Mouse (Mus musculus): ENCODE data around the gene Nup214. TPM values are rescaled to one million over a fixed set of nuclear protein-coding genes. Genes with fewer than 3 reads are reported as not detected.

Gene Nup214
- total RNA-seq, 4 experiments from 2014 or later: 27.1 to 36.7 (median 34.4) TPM

- DNase-seq (ENCODE audit: low spot score): peak; percentile 81
These were observed 121.3 kb downstream of the Nup214 start, which contains the start of gene Plpp7 for GRCm38 (mm10) chr2:32095351-32096121. Gene Plpp7 (plus strand): TSS chr2:32095528.

GRCm38 (mm10) chr2:32096122-32096420, 121.8 kb downstream of the Nup214 start:
- no peak for DNase-seq (ENCODE audit: low spot score)

- DNase-seq (ENCODE audit: low spot score): no peak
These were observed 128.7 kb downstream of the Nup214 start for GRCm38 (mm10) chr2:32102944-32103343.

GRCm38 (mm10) chr2:32103557-32103956, 129.3 kb downstream of the Nup214 start:
- DNase-seq (ENCODE audit: low spot score): no peak

Small RNAs within 50 kb of the gene (microRNA-seq; reads per million reads assigned to microRNA genes)
- 1.7 reads per million for gene Mir7674

Other genes starting within 250 kb of the Nup214 start
- gene Qrfp, start 163.9 kb upstream of the Nup214 start, total RNA-seq (2022): not detected
- gene Fibcd1, start 128.4 kb upstream of the Nup214 start, total RNA-seq (2022): not detected
- gene Lamc3, start 87.1 kb upstream of the Nup214 start, total RNA-seq (2022): under 1 TPM; 0.41 to 0.75 (median 0.55) TPM
- gene Aif1l, start 24.3 kb upstream of the Nup214 start, total RNA-seq (2022): 1 to 10 TPM; 2.2 to 4.2 (median 2.9) TPM
- gene Fam78a, start 110.4 kb downstream of the Nup214 start, total RNA-seq (2022): 10 to 100 TPM; 12.7 to 26.1 (median 16.3) TPM
- gene Plpp7, start 121.1 kb downstream of the Nup214 start, total RNA-seq (2022): 10 to 100 TPM; 34.7 to 48.9 (median 42.6) TPM
- 10 to 100 TPM; 83.5 to 94.1 (median 89.2) TPM for gene Prrc2b, start 176.6 kb downstream of the Nup214 start, total RNA-seq (2022)

Measured in heart, adult 8-10 months (tissue).